Mouse (Mus musculus) neural tube, embryonic 13.5 days (tissue): Measurements from ENCODE around the gene Tmem175. TPM values are rescaled to one million over a fixed set of nuclear protein-coding genes. Genes with fewer than 3 reads are reported as not detected.

Experiments
- ATAC-seq: fragments of 200-750 bp; cut with Nextera tagmentation; 2 replicates; pipeline ENCODE4 v1.8.0; 2017; ENCODE audit warnings: low read depth, mild to moderate bottlenecking, moderate TSS enrichment, moderate library complexity
- H3K27ac ChIP-seq: fragments of 300-500 bp; sonication (generic); replicated peaks from 2 replicates; pipeline ENCODE4 v1.5.1; 2015; ENCODE audit warnings: moderate library complexity, mild to moderate bottlenecking, inconsistent platforms
- H3K27me3 ChIP-seq: fragments of 300-500 bp; sonication (generic); 2 replicates; pipeline ENCODE4 v1.6.1; 2015; ENCODE audit warnings: mild to moderate bottlenecking, inconsistent platforms
- H3K36me3 ChIP-seq: fragments of 300-500 bp; sonication (generic); 2 replicates; pipeline ENCODE4 v1.6.1; 2015; ENCODE audit warnings: mild to moderate bottlenecking, inconsistent platforms
- H3K4me1 ChIP-seq: fragments of 300-500 bp; sonication (generic); replicated peaks from 2 replicates; pipeline ENCODE4 v1.6.1; 2015; ENCODE audit warnings: inconsistent platforms
- H3K4me2 ChIP-seq: fragments of 300-500 bp; sonication (generic); 2 replicates; pipeline ENCODE4 v1.6.1; 2015; ENCODE audit warnings: inconsistent platforms, mild to moderate bottlenecking, moderate library complexity
- H3K4me3 ChIP-seq: fragments of 300-500 bp; sonication (generic); 2 replicates; pipeline ENCODE4 v1.5.1; 2015; ENCODE audit warnings: mild to moderate bottlenecking, inconsistent platforms
- H3K9ac ChIP-seq: fragments of 300-500 bp; sonication (generic); 2 replicates; pipeline ENCODE4 v1.6.1; 2015; ENCODE audit warnings: moderate library complexity, mild to moderate bottlenecking, inconsistent platforms
- H3K9me3 ChIP-seq: fragments of 300-500 bp; sonication (generic); 2 replicates; pipeline ENCODE4 v1.6.1; 2016; ENCODE audit warnings: inconsistent platforms
- WGBS: fragments of 180-500 bp; shearing (Covaris S2); methylation state at CpG from one replicate; pipeline ENCODE4 v1.1.7; 2015; 5-methylcytosine and 5-hydroxymethylcytosine counted together
- polyA plus RNA-seq: library from polyadenylated mRNA; unstranded; fragments of >200 nt; fragmentation: Nextera tagmentation; extraction: Ambion mirVana; gene quantifications from 2 replicates; pipeline ENCODE4 v1.2.1, GENCODE M21; 2015

Tmem175 gene
- polyA plus RNA-seq, 1 experiment from 2014 or later: 20.4 TPM

DNA sequence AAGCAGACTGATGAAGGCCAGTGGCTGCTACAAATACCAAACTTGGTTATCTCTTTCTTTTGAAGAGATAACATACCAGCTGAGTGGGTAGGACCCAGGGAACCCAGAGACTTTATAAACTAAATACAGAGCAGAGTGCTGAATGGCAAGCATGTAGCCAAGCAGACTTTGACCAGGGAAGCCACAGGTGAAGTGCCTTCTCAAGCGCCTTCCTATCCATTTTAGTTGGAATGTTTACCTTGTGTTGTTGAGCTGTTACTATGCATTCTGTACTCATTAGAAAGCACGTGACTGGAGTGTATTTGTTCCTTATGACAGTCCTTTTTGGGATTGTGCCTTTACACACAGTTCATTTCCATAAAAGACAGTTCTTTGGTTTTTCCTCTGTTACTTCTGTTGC, 14.1 kb downstream of the Tmem175 start:
- Histone ChIP-seq H3K9me3 (no peaks in the 10 kb centered on the region), H3K4me1 (no peaks in the 10 kb centered on the region), H3K9ac (no peak overlapping the region), H3K27ac (no peak overlapping the region), H3K27me3 (no peaks in the 10 kb centered on the region), H3K36me3 (peaks cover 64% of the 10 kb centered on the region), H3K4me2 (no peak overlapping the region), H3K4me3 (no peak overlapping the region)
- no peak for ATAC-seq
- WGBS: 84% methylated on average over 2 of the region's 2 CpGs

DNA sequence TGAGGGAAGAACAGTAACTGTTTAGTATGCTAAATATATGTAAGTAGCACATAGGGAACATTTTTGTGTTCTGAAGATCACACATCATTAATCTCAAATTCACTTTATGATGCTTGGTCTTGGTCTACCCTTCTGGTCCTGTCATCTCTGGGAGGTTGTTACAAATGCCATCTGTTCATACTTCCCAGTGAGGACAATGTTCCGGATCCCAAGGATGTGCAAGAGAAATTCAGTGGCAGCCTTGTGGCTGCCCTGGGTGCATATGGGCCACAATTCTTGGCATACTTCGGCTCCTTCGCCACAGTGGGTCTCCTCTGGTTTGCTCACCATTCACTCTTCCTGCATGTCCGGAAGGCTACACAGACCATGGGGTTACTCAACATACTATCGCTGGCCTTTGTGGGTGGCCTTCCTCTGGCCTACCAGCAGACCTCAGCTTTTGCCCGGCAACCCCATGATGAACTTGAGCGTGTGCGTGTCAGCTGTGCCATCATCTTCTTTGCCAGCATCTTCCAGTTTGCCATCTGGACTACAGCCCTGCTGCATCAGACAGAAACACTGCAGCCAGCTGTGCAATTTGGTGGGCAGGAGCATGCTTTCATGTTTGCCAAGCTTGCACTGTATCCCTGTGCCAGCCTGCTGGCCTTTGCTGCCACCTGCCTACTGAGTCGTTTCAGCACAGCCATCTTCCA, 16.2 kb downstream of the Tmem175 start:
- no peak for ATAC-seq
- Histone ChIP-seq H3K4me3 (no peak overlapping the region), H3K4me2 (no peak overlapping the region), H3K9me3 (no peaks in the 10 kb centered on the region), H3K27me3 (no peaks in the 10 kb centered on the region), H3K36me3 (peaks cover 81% of the 10 kb centered on the region), H3K4me1 (no peaks in the 10 kb centered on the region), H3K27ac (no peak overlapping the region), H3K9ac (no peak overlapping the region)
- 88% methylated on average over 9 of the region's 9 CpGs for WGBS

DNA sequence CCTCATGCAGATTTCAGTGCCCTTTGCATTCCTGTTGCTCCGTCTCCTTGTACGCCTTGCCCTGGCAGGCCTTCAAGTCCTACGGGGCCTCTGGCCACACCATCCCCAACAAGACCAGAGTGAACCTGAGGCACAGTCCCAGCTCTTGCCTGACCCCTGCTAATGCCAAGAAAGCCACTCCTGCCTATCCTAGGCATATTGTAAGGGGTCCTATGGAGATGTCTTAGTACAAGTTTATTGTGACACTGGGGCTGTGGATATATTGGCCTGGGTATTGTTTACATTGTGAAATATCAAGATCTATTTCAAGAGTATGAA, 16.7 kb downstream of the Tmem175 start:
- WGBS: 90% methylated on average over 3 of the region's 3 CpGs
- Histone ChIP-seq H3K27me3 (no peaks in the 10 kb centered on the region), H3K4me1 (no peaks in the 10 kb centered on the region), H3K9me3 (no peaks in the 10 kb centered on the region), H3K4me2 (no peak overlapping the region), H3K4me3 (no peak overlapping the region), H3K36me3 (peaks cover 86% of the 10 kb centered on the region), H3K9ac (no peak overlapping the region), H3K27ac (no peak overlapping the region)
- no peak for ATAC-seq

DNA sequence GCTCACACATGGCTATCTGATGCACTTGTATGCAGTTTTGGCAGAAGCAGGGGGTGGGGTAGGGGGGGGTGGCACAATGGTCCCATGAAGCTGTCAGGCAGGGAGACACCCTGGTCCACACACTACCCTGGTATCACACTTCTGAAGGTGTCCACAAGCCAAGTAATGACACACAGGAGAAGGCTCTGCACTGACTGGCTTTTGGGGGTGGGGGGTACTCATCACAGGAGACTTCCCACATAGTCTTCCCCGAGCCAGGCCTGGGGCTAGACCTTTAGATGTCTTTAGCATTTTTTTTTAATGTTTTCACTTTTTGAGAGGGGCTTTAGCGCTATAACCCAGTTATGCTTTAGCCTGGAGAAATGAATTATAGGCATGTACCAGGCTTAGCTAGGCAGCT, 17.7 kb downstream of the Tmem175 start:
- no peaks in the 10 kb centered on the region for H3K4me1 ChIP-seq
- H3K4me3 ChIP-seq: no peak overlapping the region
- peaks cover 90% of the 10 kb centered on the region for H3K36me3 ChIP-seq
- no peak overlapping the region for H3K4me2 ChIP-seq
- H3K27ac ChIP-seq: no peak overlapping the region
- H3K9me3 ChIP-seq: no peaks in the 10 kb centered on the region
- H3K27me3 ChIP-seq: no peaks in the 10 kb centered on the region
- H3K9ac ChIP-seq: no peak overlapping the region
- 88% methylated on average over 2 of the region's 2 CpGs for WGBS
- no peak for ATAC-seq

DNA sequence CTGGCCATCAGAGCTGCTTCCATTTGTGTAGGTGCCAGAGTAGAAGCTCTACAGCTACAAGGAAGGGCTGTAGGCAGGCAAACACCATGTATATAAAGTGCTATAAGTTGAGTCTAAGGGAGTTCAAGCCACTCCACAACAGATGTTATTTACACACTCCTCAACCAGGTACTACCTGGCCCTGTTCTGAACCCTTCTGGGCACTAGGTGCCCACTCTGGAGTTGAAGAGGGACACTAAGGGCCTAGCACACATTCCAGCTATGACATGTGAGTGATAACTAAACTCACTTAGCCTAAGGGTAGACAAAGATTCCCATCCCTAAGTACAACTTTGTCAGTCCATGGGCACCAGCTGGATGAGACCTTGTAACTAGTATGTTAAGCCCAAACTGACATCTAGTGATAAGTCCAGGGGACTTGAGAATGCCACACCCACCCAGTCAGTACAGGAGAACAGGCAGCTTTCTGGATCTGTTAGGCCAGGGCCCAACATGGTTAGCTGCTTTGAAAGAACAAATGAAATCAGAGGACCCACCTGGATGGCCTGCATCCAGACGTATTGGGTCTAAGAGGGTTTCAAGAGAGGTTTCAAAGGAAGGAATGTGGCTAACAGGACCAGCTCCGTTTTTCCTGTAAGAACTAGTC, 18.4 kb downstream of the Tmem175 start:
- Histone ChIP-seq H3K27me3 (no peaks in the 10 kb centered on the region), H3K4me1 (no peaks in the 10 kb centered on the region), H3K4me2 (no peak overlapping the region), H3K9ac (no peak overlapping the region), H3K27ac (no peak overlapping the region), H3K4me3 (no peak overlapping the region), H3K9me3 (no peaks in the 10 kb centered on the region), H3K36me3 (peaks cover 91% of the 10 kb centered on the region)
- no peak for ATAC-seq
- WGBS: 85% methylated on average over 2 of the region's 2 CpGs

DNA sequence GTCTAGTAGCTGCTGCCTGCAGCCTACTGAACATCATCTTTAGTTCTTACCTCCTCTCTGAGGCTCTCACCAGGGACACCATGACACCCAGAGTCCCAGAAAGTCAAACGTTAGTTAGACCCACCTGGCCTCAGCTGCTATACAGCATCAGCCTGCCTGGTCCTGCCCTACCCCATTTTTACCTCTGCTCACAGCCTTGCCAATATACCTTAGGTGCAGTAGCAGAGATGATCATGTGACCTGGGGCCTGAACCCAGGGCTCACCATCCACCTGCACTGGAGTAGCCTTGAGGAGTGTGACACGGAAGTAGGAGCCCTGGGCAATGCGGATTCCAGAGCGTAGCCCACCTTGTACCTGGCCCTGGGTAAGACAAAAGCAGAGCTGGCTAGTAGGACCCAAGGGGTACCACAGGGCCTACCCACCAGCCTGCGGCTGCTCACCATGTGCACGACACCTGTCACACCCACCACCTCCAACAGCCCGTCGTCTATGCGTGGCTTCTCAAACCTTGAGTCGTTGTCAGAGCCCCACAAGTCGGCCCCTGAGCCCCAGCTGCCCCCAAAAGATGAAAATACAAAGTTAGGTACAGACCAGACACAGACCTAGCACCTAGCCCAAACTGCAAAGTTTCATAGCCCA, 19.5 kb downstream of the Tmem175 start:
- H3K36me3 ChIP-seq: peaks cover 91% of the 10 kb centered on the region
- H3K4me1 ChIP-seq: no peaks in the 10 kb centered on the region
- no peak overlapping the region for H3K9ac ChIP-seq
- H3K9me3 ChIP-seq: no peaks in the 10 kb centered on the region
- WGBS: 91% methylated on average over 11 of the region's 11 CpGs
- H3K27ac ChIP-seq: no peak overlapping the region
- H3K4me2 ChIP-seq: no peak overlapping the region
- H3K4me3 ChIP-seq: no peak overlapping the region
- no peak for ATAC-seq
- H3K27me3 ChIP-seq: no peaks in the 10 kb centered on the region

DNA sequence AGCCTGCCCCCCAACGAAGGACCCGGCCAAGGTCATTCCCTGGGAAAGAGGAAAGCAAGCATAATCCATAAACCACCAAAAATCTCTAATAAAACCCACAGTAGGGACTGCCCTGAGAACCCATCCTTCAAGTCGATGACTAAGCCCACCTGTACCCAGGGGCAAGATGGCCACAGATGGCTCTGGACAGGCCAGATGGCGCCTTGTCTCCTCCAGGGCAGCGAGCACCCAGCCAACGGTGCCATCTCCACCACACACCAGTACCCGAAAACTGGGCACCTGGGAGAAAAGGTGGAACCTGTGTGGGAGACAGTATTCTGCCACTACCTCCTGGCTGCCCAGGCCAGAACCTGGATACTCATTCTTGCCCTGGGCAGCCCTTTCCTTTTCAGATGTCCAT, 20.8 kb downstream of the Tmem175 start:
- Histone ChIP-seq H3K27ac (no peak overlapping the region), H3K4me2 (no peak overlapping the region), H3K27me3 (no peaks in the 10 kb centered on the region), H3K36me3 (peaks cover 95% of the 10 kb centered on the region), H3K4me3 (no peak overlapping the region), H3K9ac (no peak overlapping the region), H3K9me3 (no peaks in the 10 kb centered on the region), H3K4me1 (no peaks in the 10 kb centered on the region)
- 91% methylated on average over 7 of the region's 7 CpGs for WGBS
- ATAC-seq: no peak

DNA sequence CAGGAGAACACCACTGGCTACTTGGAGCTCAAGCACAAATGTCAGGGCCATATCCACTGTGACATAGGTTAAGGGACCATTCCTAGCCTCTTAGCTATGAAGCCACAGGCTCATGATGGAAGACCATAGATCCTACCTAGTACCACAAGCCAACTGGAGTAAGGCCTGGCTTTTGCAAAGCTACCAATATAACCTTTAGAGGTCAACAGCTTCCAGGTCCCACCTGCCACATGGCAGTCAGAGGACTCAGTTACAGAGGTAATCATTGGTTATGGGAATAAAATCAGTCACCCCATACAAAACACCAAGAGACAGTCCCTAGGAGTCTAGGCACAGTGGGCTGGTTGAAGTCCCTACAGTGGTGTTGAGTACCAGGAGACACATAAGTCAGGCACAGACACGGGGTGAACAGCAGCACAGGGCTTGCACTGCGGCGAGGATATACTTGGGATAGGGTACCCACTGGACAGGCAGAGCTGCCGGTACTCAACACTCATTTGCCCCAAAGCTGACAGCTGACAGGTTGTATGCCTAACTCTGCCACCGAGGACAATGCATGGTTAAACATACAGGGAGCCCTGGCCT, 21.7 kb downstream of the Tmem175 start:
- H3K4me3 ChIP-seq: no peak overlapping the region
- H3K36me3 ChIP-seq: peaks cover 95% of the 10 kb centered on the region
- H3K4me1 ChIP-seq: no peaks in the 10 kb centered on the region
- H3K9ac ChIP-seq: no peak overlapping the region
- no peak overlapping the region for H3K27ac ChIP-seq
- 81% methylated on average over 5 of the region's 5 CpGs for WGBS
- ATAC-seq: 0 out of 2 replicates have a peak, but pooled peaks have one; percentile 33
- no peaks in the 10 kb centered on the region for H3K27me3 ChIP-seq
- H3K9me3 ChIP-seq: no peaks in the 10 kb centered on the region
- H3K4me2 ChIP-seq: no peak overlapping the region

DNA sequence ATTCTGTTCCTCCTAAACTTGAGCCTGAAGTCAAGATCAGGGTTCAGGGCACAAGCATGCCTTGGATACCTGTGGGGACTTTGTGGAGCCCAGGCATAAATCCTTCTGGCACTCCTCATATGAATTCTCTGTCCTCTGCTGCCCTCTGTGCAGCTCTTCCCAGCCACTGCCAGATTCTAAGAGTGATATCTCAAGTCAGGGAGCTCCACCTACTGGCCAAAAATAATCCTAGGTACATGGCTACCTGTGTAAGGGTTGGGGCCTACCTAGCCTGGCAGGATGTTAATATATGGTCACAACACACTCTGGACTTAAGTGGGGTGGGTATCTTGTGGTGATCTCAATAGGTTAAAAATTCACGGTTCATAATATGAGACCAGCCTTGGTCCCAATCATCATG, 22.3 kb downstream of the Tmem175 start:
- H3K27me3 ChIP-seq: no peaks in the 10 kb centered on the region
- no peaks in the 10 kb centered on the region for H3K4me1 ChIP-seq
- WGBS: 59% methylated on average over 1 of the region's 1 CpGs
- ATAC-seq: peak; percentile 37
- peaks cover 95% of the 10 kb centered on the region for H3K36me3 ChIP-seq
- no peak overlapping the region for H3K4me3 ChIP-seq
- H3K4me2 ChIP-seq: no peak overlapping the region
- H3K27ac ChIP-seq: no peak overlapping the region
- no peak overlapping the region for H3K9ac ChIP-seq
- H3K9me3 ChIP-seq: no peaks in the 10 kb centered on the region

DNA sequence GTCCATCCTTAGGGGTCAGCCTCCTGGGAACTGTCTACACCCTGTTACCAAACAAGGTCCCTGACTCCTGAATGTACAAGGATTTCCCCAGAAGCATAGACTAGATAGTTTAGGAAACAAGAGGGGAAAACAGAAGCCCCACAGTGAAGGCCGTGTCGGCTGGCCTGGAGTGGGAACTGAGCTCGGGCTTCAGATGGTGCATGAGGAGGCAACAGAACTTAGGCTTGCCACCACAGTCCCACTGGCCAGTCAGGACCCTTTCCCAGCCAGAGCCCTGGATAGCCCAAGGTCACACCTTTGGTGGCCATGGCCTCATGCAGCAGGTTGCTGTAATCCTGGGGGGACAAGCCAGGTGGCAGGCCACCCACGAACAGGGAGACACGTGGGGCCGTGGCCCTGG, 23.8 kb downstream of the Tmem175 start:
- H3K36me3 ChIP-seq: peaks cover 94% of the 10 kb centered on the region
- no peak for ATAC-seq
- H3K27ac ChIP-seq: no peak overlapping the region
- H3K9me3 ChIP-seq: no peaks in the 10 kb centered on the region
- no peak overlapping the region for H3K9ac ChIP-seq
- H3K27me3 ChIP-seq: no peaks in the 10 kb centered on the region
- H3K4me2 ChIP-seq: no peak overlapping the region
- H3K4me3 ChIP-seq: no peak overlapping the region
- WGBS: 87% methylated on average over 6 of the region's 6 CpGs
- peaks cover 6% of the 10 kb centered on the region; the same call in 1 of the 2 replicates for H3K4me1 ChIP-seq

DNA sequence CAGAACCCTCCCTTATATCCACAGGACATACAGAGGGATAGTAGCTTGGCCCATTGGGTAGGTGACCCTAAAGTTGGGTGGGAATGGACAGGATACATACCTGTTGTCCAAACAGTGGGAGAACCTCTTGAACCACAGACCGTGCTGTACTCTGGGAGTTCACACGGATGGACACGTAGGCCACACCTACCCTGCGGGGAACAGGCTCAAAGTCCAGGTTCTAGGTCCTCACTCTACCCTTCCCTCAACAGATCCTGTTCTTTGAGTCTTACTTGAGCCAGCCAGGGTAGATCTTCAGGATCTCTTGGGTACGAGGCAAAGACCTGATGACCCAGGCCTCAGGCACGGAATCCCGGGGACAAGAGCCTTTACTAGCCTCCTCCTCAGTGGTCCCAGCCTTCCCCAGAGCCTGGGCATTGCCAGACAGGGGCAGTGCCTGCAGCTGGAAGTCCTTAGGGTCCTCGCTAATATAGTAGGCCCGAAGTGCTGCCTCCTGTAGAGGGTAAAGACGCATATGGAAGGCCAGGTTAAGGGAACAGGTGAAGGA, 24.9 kb downstream of the Tmem175 start:
- no peak overlapping the region for H3K9ac ChIP-seq
- no peaks in the 10 kb centered on the region for H3K27me3 ChIP-seq
- ATAC-seq: no peak
- H3K27ac ChIP-seq: no peak overlapping the region
- 94% methylated on average over 10 of the region's 10 CpGs for WGBS
- H3K4me1 ChIP-seq: peaks cover 16% of the 10 kb centered on the region
- no peak overlapping the region for H3K4me3 ChIP-seq
- H3K9me3 ChIP-seq: no peaks in the 10 kb centered on the region
- peaks cover 86% of the 10 kb centered on the region for H3K36me3 ChIP-seq
- H3K4me2 ChIP-seq: no peak overlapping the region

DNA sequence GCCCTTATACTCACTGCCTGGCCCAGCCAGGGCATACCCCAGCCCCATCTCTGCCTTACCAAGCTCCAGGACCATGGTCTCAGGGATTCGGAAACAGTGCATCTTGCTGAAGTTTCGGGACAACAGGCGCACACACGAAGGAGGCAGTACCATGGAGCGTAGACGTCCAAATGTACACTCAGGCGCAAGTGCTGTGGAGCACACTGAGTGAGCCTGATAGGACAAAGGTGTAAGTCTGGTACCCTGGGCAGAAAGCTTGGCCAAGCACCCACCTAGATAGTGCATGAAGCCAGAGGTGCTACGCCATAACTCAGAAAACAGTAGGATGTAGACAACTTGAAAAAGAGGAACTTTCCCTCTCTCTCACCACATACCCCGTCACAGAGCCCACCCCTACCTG, 25.8 kb downstream of the Tmem175 start:
- no peaks in the 10 kb centered on the region for H3K27me3 ChIP-seq
- H3K9ac ChIP-seq: no peak overlapping the region
- peaks cover 77% of the 10 kb centered on the region for H3K36me3 ChIP-seq
- H3K4me3 ChIP-seq: no peak overlapping the region
- H3K27ac ChIP-seq: no peak overlapping the region
- H3K4me1 ChIP-seq: peaks cover 22% of the 10 kb centered on the region
- no peaks in the 10 kb centered on the region for H3K9me3 ChIP-seq
- WGBS: 94% methylated on average over 9 of the region's 9 CpGs
- no peak overlapping the region for H3K4me2 ChIP-seq
- no peak for ATAC-seq
